Mouse (Mus musculus): ENCODE data around the gene Arhgap32.

DNA sequence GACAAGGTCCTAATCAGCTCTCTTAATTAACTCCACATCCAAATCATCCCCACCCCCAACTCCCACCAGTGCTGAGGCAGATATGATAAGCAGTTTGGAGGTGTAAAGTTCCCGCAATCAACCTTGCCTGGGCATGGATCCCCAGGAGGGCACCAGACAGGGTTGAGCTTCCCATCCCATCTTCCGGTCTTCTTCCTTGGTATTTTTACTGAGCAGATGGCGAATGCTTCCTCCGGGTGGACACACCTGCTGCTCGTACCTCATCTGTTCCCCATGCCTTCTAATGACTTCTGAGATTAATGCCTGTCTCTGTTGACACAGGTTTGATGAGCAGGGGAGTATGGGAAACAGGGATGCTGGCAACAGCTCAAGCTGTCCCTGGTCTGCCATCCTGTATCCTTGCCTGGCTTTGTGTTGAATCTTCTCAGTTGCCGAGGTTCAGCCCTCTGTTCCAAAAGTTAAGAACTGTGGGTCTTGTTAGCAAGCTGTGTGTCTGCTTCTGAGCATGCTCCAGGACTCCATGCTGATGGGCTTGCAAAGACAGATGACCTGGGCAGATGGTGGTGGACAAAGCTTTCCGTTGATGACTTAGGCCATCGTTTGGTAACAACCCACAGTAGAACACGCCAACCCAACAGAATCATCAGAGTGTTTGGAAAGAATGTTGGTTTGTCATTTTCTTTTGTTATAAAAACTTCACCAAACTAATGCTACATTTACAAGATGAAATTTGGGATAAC, 179.3 kb downstream of the Arhgap32 start:
- TF ChIP-seq CTCF (IDR thresholded peaks at IDR 0.05; ENCODE audit: borderline replicate concordance, insufficient read depth, low read length) (no peak), POLR2A (IDR thresholded peaks at IDR 0.05; ENCODE audit: low read depth, low read length) (no peak)
